Mouse (Mus musculus): ENCODE results near the gene Gm42791. TPM values are rescaled to one million over a fixed set of nuclear protein-coding genes. Genes with fewer than 3 reads are reported as not detected.

Gene Gm42791
- polyA plus RNA-seq, 1 experiment from 2014 or later, result 1.0 TPM

- H3K27me3 ChIP-seq (replicated peaks; ENCODE audit: control insufficient read depth, insufficient read depth, low read length), result no peaks in the 10 kb centered on the region
- H3K4me2 ChIP-seq (ENCODE audit: low read depth, low read length), result no peak overlapping the region
- no peaks in the 10 kb centered on the region for H3K36me3 ChIP-seq (ENCODE audit: control insufficient read depth, insufficient read depth, low read length)
- no peaks in the 10 kb centered on the region for H3K9me3 ChIP-seq (ENCODE audit: control insufficient read depth, low read length)
- H3K27ac ChIP-seq (ENCODE audit: low read length), result no peak overlapping the region
- H3K4me3 ChIP-seq (ENCODE audit: low read length), result no peak overlapping the region
- no peak for ATAC-seq
- H3K4me1 ChIP-seq (ENCODE audit: control insufficient read depth, insufficient read depth, low read length), result no peaks in the 10 kb centered on the region
- H3K9ac ChIP-seq (ENCODE audit: low read depth, low read length), result no peak overlapping the region
- WGBS, result 80% methylated on average over 8 of the region's 8 CpGs
These were observed 139.9 kb downstream of the Gm42791 start for GRCm38 (mm10) chr5:148855047-148855446.

GRCm38 (mm10) chr5:148854166-148854565 is 140.8 kb downstream of the Gm42791 start:
- no peak for ATAC-seq
- Histone ChIP-seq H3K27ac (ENCODE audit: low read length) (no peak overlapping the region), H3K27me3 (replicated peaks; ENCODE audit: control insufficient read depth, insufficient read depth, low read length) (no peaks in the 10 kb centered on the region), H3K4me2 (ENCODE audit: low read depth, low read length) (no peak overlapping the region), H3K4me1 (ENCODE audit: control insufficient read depth, insufficient read depth, low read length) (no peaks in the 10 kb centered on the region), H3K9me3 (ENCODE audit: control insufficient read depth, low read length) (no peaks in the 10 kb centered on the region), H3K4me3 (ENCODE audit: low read length) (no peak overlapping the region), H3K36me3 (ENCODE audit: control insufficient read depth, insufficient read depth, low read length) (no peaks in the 10 kb centered on the region), H3K9ac (ENCODE audit: low read depth, low read length) (no peak overlapping the region)
- WGBS, result 29% methylated on average over 5 of the region's 5 CpGs

- ATAC-seq, result no peak
- Histone ChIP-seq H3K27me3 (replicated peaks; ENCODE audit: control insufficient read depth, insufficient read depth, low read length) (no peaks in the 10 kb centered on the region), H3K4me2 (ENCODE audit: low read depth, low read length) (no peak overlapping the region), H3K4me3 (ENCODE audit: low read length) (no peak overlapping the region), H3K36me3 (ENCODE audit: control insufficient read depth, insufficient read depth, low read length) (no peaks in the 10 kb centered on the region), H3K9ac (ENCODE audit: low read depth, low read length) (no peak overlapping the region), H3K9me3 (ENCODE audit: control insufficient read depth, low read length) (no peaks in the 10 kb centered on the region), H3K27ac (ENCODE audit: low read length) (no peak overlapping the region), H3K4me1 (ENCODE audit: control insufficient read depth, insufficient read depth, low read length) (no peaks in the 10 kb centered on the region)
- WGBS, result 86% methylated on average over 6 of the region's 6 CpGs
These were observed 145.4 kb downstream of the Gm42791 start for GRCm38 (mm10) chr5:148849516-148849915.

GRCm38 (mm10) chr5:148847032-148847431 is 147.9 kb downstream of the Gm42791 start:
- Histone ChIP-seq H3K27me3 (replicated peaks; ENCODE audit: control insufficient read depth, insufficient read depth, low read length) (no peaks in the 10 kb centered on the region; the same call in 1 of the 2 replicates), H3K9ac (ENCODE audit: low read depth, low read length) (no peak overlapping the region)

More at GRCm38 (mm10) chr5:148847032-148847431, 147.9 kb downstream of the Gm42791 start:
- no peaks in the 10 kb centered on the region for H3K4me1 ChIP-seq (ENCODE audit: control insufficient read depth, insufficient read depth, low read length)
- ATAC-seq, result no peak
- H3K4me3 ChIP-seq (ENCODE audit: low read length), result no peak overlapping the region
- H3K4me2 ChIP-seq (ENCODE audit: low read depth, low read length), result no peak overlapping the region
- H3K9me3 ChIP-seq (ENCODE audit: control insufficient read depth, low read length), result no peaks in the 10 kb centered on the region
- H3K36me3 ChIP-seq (ENCODE audit: control insufficient read depth, insufficient read depth, low read length), result no peaks in the 10 kb centered on the region
- 96% methylated on average over 5 of the region's 5 CpGs for WGBS
- no peak overlapping the region for H3K27ac ChIP-seq (ENCODE audit: low read length)

Other genes with a start within 250 kb of the Gm42791 start
- gene Katnal1, start 65.8 kb downstream of the Gm42791 start, polyA plus RNA-seq (2015; fragmentation: Nextera tagmentation; extraction: Ambion mirVana), result 6.4 and 6.9 TPM in 2 replicates
- 31.1 and 31.3 TPM in 2 replicates for gene Uspl1, start 189.2 kb upstream of the Gm42791 start, polyA plus RNA-seq (2015; fragmentation: Nextera tagmentation; extraction: Ambion mirVana)
- gene Hmgb1, start 189.3 kb upstream of the Gm42791 start, polyA plus RNA-seq (2015; fragmentation: Nextera tagmentation; extraction: Ambion mirVana), result 780 and 921 TPM in 2 replicates

Data from intestine, embryonic 16.5 days (tissue).